Mouse (Mus musculus): ENCODE measurements around the gene Pcsk1n.

DNA sequence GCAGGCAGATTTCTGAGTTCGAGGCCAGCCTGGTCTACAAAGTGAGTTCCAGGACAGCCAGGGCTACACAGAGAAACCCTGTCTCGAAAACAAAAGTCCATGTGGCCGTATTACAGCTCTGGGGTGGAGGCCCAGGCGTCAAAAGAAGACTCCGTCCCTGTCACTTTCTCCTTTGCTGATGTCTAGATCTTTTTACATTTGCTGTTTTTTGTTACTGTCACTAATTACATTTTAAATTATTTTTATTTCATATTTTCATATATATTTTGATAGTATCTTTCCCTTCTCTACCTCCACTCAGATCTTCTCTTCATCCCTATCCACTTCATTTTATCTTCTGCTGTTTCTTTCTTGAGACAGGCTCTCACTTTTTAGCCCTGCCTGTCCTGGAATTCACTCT, 11.9 kb upstream of the Pcsk1n start, which contains the start of gene Gm10491:
- TF ChIP-seq EP300 (optimal IDR thresholded peaks at IDR 0.05) (no peak), CTCF (IDR thresholded peaks at IDR 0.05; ENCODE audit: low read depth) (no peak)

Data from stomach, postnatal 0 days (tissue).